Mouse (Mus musculus): Measurements from ENCODE around the gene Sned1.

DNA sequence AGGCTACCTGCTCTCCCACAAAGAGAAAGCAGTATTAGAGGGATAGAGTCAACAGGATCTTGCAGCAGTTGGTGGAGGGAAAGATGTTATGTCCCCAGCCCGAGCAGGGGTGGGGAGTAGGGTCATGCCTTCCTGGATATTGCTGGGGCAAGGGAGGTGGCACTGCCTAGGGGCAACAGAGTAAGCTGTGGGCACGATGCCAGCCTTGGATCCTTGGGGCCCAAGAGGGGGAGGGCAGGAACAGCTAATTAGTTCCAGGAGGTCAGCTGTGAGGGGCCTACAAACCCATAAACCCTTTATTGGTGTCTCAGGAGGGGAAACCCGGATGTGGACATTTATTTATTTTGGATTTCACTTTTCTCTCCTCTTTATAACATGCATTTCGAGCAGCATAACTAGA, 10.4 kb upstream of the Sned1 start:
- no peak for TF ChIP-seq CTCF (IDR thresholded peaks at IDR 0.05)
- no peak for TF ChIP-seq POLR2A (IDR thresholded peaks at IDR 0.05; ENCODE audit: insufficient read depth, low read depth, low read length)

Data from heart, adult 2 months (tissue).